Mouse (Mus musculus): ENCODE data around the gene Wdr74.

DNA sequence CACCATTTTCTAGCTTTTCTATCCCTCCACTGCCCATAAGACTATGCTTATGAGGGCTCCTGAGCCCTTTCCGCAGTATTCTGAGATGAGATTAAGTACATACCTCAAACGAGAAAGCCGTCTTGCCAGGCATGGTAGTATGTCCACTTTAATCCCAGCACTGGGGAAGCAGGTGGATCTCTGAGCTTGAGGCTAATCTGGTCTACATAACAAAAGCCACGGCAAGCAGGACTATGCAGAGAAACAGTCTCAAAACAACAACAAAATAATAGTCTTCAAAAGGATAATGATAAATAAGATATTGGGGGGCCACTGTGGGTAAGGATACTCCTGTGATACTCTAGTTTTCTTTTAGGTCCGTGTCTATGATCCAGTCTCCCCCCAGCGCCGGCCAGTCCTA is 3.3 kb downstream of the Wdr74 start:
- no peak for TF ChIP-seq CTCF (IDR thresholded peaks at IDR 0.05; ENCODE audit: control insufficient read depth, insufficient read depth, insufficient replicate concordance, low read depth, low read length)
- no peak for TF ChIP-seq POLR2A (IDR thresholded peaks at IDR 0.05; ENCODE audit: control insufficient read depth, low read depth, low read length)
